Mouse (Mus musculus) lung, postnatal 4 days (tissue): ENCODE results near the gene Nckap5.
A peak's percentile ranks its signal among the peaks of the same experiment; 100 is the strongest.

Source experiments
- DNase-seq, 2 experiments: peaks; one replicate each; pipeline ENCODE4 v3.0.0; 2021

The Nckap5 gene

GRCm38 (mm10) chr1:126547979-126548378 is 282.6 kb downstream of the Nckap5 start:
- no peak for DNase-seq

- no peak for DNase-seq
Measured at GRCm38 (mm10) chr1:126544471-126544870, 286.1 kb downstream of the Nckap5 start.

- no peak for DNase-seq
Measured at GRCm38 (mm10) chr1:126537223-126537757, 293.3 kb downstream of the Nckap5 start.

GRCm38 (mm10) chr1:126535527-126535926 is 295.1 kb downstream of the Nckap5 start:
- no peak for DNase-seq

- DNase-seq = no peak
Measured at GRCm38 (mm10) chr1:126534046-126534445, 296.6 kb downstream of the Nckap5 start.

- DNase-seq = no peak
Measured at GRCm38 (mm10) chr1:126528043-126528598, 302.5 kb downstream of the Nckap5 start.

- DNase-seq = no peak
Measured at GRCm38 (mm10) chr1:126518067-126518466, 312.5 kb downstream of the Nckap5 start.

GRCm38 (mm10) chr1:126517427-126517826 is 313.2 kb downstream of the Nckap5 start:
- DNase-seq = no peak

GRCm38 (mm10) chr1:126515054-126515756 is 315.4 kb downstream of the Nckap5 start:
- DNase-seq = no peak

GRCm38 (mm10) chr1:126511835-126512445 is 318.7 kb downstream of the Nckap5 start:
- no peak for DNase-seq

- DNase-seq = no peak
Measured at GRCm38 (mm10) chr1:126504717-126505116, 325.9 kb downstream of the Nckap5 start.

- peak in 1 of 2 experiments; percentile 40 for DNase-seq
Measured at GRCm38 (mm10) chr1:126502741-126503140, 327.9 kb downstream of the Nckap5 start.

GRCm38 (mm10) chr1:126496722-126497121 is 333.9 kb downstream of the Nckap5 start:
- DNase-seq = no peak

GRCm38 (mm10) chr1:126492206-126493071 is 338.2 kb downstream of the Nckap5 start:
- peak; percentile 59 to 78 for DNase-seq

- DNase-seq = no peak
Measured at GRCm38 (mm10) chr1:126491412-126491811, 339.2 kb downstream of the Nckap5 start.

GRCm38 (mm10) chr1:126490256-126490655 is 340.3 kb downstream of the Nckap5 start:
- peak in 1 of 2 experiments; percentile 58 for DNase-seq

GRCm38 (mm10) chr1:126484664-126485087 is 345.9 kb downstream of the Nckap5 start:
- DNase-seq = peak; percentile 62 to 84

- no peak for DNase-seq
Measured at GRCm38 (mm10) chr1:126483665-126484064, 346.9 kb downstream of the Nckap5 start.

GRCm38 (mm10) chr1:126481459-126482228 is 349.0 kb downstream of the Nckap5 start:
- DNase-seq = no peak

- DNase-seq = no peak
Measured at GRCm38 (mm10) chr1:126473044-126473443, 357.6 kb downstream of the Nckap5 start.

- DNase-seq = no peak
Measured at GRCm38 (mm10) chr1:126471419-126471818, 359.2 kb downstream of the Nckap5 start.

GRCm38 (mm10) chr1:126470883-126471282 is 359.7 kb downstream of the Nckap5 start:
- no peak for DNase-seq
